Mouse (Mus musculus): ENCODE measurements around the gene Mier3. TPM values are rescaled to one million over a fixed set of nuclear protein-coding genes. Genes with fewer than 3 reads are reported as not detected.

The Mier3 gene
- 10.6 and 12.0 TPM in 2 replicates for polyA plus RNA-seq (2015; fragmentation: Nextera tagmentation; extraction: Ambion mirVana)

DNA sequence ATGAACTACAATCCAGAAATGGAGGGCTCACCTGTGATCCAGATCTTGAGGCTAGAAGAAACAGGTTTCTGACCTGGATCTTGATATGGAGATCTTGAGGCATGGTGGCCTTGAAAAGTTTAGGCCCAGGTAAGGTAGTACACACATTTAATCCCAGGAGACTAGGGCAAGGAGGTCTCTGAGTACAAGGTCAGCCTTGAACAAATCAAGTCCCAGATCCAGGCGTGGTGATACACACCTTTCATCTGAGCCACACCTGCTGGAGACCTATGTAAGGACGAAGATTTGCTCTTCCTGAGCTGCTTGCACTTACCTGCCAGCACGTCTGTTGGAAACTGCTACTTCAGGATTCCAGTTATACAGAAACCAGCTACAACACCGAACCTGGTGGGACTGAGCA, at the start of gene Mier3:
Gene Mier3 (plus strand): TSS at position 301 of the 400 bp plus-strand sequence.
- Histone ChIP-seq H3K9me3 (ENCODE audit: control insufficient read depth, low read length) (no peaks in the 10 kb centered on the region), H3K27me3 (ENCODE audit: control insufficient read depth, insufficient read depth, low read length) (no peaks in the 10 kb centered on the region), H3K27ac (replicated peaks) (no peak within 1 kb of the TSS), H3K36me3 (ENCODE audit: control insufficient read depth, insufficient read depth, low read length) (no peaks in the 10 kb centered on the region), H3K4me3 (ENCODE audit: low read depth, low read length) (no peak within 1 kb of the TSS), H3K4me2 (replicated peaks; ENCODE audit: low read depth) (no peak within 1 kb of the TSS), H3K4me1 (replicated peaks; ENCODE audit: control insufficient read depth, insufficient read depth) (no peaks in the 10 kb centered on the region), H3K9ac (ENCODE audit: low read length) (no peak within 1 kb of the TSS)
- 74% methylated on average over 4 of the region's 4 CpGs for WGBS
- DNase-seq (ENCODE audit: low spot score), result no peak
- ATAC-seq (ENCODE audit: low FRiP score, low TSS enrichment), result no peak
- TF ChIP-seq EP300 (optimal IDR thresholded peaks at IDR 0.05) (no peak), CTCF (IDR thresholded peaks at IDR 0.05; ENCODE audit: low read depth) (no peak)

DNA sequence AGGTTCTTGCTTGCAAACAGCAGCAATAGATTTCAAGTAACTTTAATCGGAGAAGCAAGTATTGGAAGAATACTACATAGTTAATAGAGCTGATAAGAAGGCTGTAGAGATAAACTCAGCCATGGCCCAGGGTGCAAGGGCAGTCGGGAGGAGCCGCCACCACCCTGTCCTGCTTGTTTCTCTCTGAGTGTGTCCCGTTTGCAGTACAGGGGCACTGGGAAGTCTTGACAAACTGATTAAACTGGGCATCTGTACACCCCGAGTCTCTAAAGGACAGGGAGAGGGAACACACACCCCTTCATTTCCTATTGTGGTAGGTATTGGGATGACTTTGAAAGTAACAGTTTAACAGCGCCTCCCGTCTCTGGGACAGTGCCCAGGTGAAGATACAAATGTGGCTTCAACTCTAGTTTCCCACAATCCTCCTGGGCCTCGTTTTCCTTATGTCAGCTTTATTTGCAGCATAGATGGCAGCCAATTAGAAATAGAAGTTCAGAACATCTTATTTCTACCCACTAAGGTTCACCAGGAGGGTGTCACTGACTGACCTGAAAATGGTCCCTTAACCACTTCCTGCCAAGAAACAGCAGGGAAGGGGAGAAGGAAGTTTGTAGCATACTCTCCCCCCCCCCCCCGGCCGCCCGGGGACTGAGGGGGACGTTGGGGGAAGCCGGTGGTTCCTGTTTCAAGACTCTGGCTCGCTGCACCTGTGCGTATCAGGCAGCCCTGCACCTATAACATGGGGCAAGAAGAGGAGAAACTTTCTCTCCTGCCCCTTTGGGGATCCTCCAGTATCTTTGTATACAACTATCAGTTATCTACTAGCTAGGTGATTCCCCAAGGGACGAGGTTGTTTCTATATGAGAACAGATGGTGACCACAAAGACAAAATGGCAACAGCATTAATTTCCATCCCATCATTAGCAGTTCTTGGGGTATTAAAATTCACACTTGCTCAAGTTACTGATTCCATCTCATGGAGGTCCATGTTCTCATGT, 46.3 kb upstream of the Mier3 start:
- no peaks in the 10 kb centered on the region for H3K27me3 ChIP-seq (ENCODE audit: control insufficient read depth, insufficient read depth, low read length)
- no peak for TF ChIP-seq CTCF (IDR thresholded peaks at IDR 0.05; ENCODE audit: low read depth)
- TF ChIP-seq EP300 (optimal IDR thresholded peaks at IDR 0.05), result no peak
- no peak overlapping the region for H3K27ac ChIP-seq (replicated peaks)
- H3K4me3 ChIP-seq (ENCODE audit: low read depth, low read length), result no peak overlapping the region
- no peak overlapping the region for H3K4me2 ChIP-seq (replicated peaks; ENCODE audit: low read depth)
- H3K9me3 ChIP-seq (ENCODE audit: control insufficient read depth, low read length), result no peaks in the 10 kb centered on the region
- DNase-seq (ENCODE audit: low spot score), result no peak
- 78% methylated on average over 16 of the region's 16 CpGs for WGBS
- H3K36me3 ChIP-seq (ENCODE audit: control insufficient read depth, insufficient read depth, low read length), result no peaks in the 10 kb centered on the region
- no peaks in the 10 kb centered on the region for H3K4me1 ChIP-seq (replicated peaks; ENCODE audit: control insufficient read depth, insufficient read depth)
- ATAC-seq (ENCODE audit: low FRiP score, low TSS enrichment), result no peak
- no peak overlapping the region for H3K9ac ChIP-seq (ENCODE audit: low read length)

DNA sequence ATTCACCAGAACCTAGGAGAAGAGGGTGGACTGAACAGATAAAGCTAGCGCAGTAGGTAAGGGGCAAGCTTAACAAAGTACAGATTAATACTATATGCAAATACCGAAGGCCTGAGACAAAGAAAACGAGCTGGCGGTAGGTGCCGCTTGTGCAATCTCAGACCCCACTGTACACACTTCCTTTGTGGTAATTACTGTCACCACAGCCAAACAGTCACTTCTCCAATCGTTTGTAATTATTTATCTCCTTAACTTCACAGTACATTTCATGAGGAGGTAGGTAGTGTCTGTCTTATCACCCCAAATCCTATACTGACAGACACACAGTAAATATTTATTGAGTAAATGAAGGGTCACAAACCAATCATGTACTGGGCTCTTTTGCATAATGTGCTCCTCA, 40.5 kb upstream of the Mier3 start:
- WGBS, result 75% methylated on average over 6 of the region's 6 CpGs
- no peak for DNase-seq (ENCODE audit: low spot score)

DNA sequence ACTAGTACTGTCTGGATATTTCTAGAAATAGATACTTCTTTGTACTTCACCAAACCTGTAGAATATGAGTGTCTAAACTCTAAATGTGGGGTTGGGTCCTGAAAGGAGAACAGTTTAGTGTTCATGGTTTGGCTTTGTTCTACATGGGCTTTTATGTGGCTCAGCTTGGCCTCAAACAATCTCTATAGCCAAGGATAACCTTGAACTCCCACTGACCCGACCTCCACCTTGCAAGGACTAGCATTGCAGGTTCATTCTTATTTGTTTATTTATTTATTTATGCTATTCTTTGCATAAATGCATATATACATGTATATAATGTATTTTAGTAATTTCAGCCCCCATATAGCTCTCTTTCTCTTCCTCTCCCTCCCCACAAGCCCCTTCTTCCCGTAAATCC, 37.1 kb upstream of the Mier3 start:
- Histone ChIP-seq H3K9ac (ENCODE audit: low read length) (no peak overlapping the region), H3K27ac (replicated peaks) (no peak overlapping the region), H3K27me3 (ENCODE audit: control insufficient read depth, insufficient read depth, low read length) (no peaks in the 10 kb centered on the region), H3K4me2 (replicated peaks; ENCODE audit: low read depth) (no peak overlapping the region), H3K9me3 (ENCODE audit: control insufficient read depth, low read length) (no peaks in the 10 kb centered on the region), H3K36me3 (ENCODE audit: control insufficient read depth, insufficient read depth, low read length) (no peaks in the 10 kb centered on the region), H3K4me1 (replicated peaks; ENCODE audit: control insufficient read depth, insufficient read depth) (no peaks in the 10 kb centered on the region), H3K4me3 (ENCODE audit: low read depth, low read length) (no peak overlapping the region)
- no peak for ATAC-seq (ENCODE audit: low FRiP score, low TSS enrichment)
- no peak for DNase-seq (ENCODE audit: low spot score)
- 69% methylated on average over 2 of the region's 2 CpGs for WGBS
- no peak for TF ChIP-seq EP300 (optimal IDR thresholded peaks at IDR 0.05)

More for the DNA sequence above, 40.5 kb upstream of the Mier3 start:
- Histone ChIP-seq H3K36me3 (ENCODE audit: control insufficient read depth, insufficient read depth, low read length) (no peaks in the 10 kb centered on the region), H3K4me1 (replicated peaks; ENCODE audit: control insufficient read depth, insufficient read depth) (no peaks in the 10 kb centered on the region), H3K9ac (ENCODE audit: low read length) (no peak overlapping the region), H3K4me3 (ENCODE audit: low read depth, low read length) (no peak overlapping the region), H3K9me3 (ENCODE audit: control insufficient read depth, low read length) (no peaks in the 10 kb centered on the region), H3K27ac (replicated peaks) (no peak overlapping the region), H3K4me2 (replicated peaks; ENCODE audit: low read depth) (no peak overlapping the region), H3K27me3 (ENCODE audit: control insufficient read depth, insufficient read depth, low read length) (no peaks in the 10 kb centered on the region)
- TF ChIP-seq EP300 (optimal IDR thresholded peaks at IDR 0.05), result no peak
- no peak for ATAC-seq (ENCODE audit: low FRiP score, low TSS enrichment)

DNA sequence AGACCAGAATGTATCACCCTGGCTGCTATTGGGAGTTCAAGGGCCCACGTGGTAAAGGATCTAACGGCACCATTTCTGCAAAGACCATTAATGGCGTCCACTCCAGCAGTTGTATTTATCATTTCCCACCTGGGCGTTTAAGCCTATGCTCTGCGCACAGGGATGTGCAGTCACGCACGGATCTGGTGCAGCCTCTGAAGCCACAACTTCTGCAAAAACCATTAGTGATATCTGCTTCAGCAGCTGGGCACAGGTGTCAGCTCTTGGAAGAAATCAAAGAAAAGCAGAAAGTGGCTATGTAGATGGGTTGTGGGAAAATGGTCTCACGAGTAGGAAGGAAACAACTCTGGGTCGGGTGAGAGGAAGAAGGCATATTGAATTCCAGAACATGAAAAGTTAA, 34.6 kb upstream of the Mier3 start:
- no peaks in the 10 kb centered on the region for H3K36me3 ChIP-seq (ENCODE audit: control insufficient read depth, insufficient read depth, low read length)
- no peak overlapping the region for H3K27ac ChIP-seq (replicated peaks)
- H3K27me3 ChIP-seq (ENCODE audit: control insufficient read depth, insufficient read depth, low read length), result no peaks in the 10 kb centered on the region
- H3K4me3 ChIP-seq (ENCODE audit: low read depth, low read length), result no peak overlapping the region
- no peaks in the 10 kb centered on the region for H3K4me1 ChIP-seq (replicated peaks; ENCODE audit: control insufficient read depth, insufficient read depth)
- no peak overlapping the region for H3K4me2 ChIP-seq (replicated peaks; ENCODE audit: low read depth)
- no peaks in the 10 kb centered on the region for H3K9me3 ChIP-seq (ENCODE audit: control insufficient read depth, low read length)
- 61% methylated on average over 9 of the region's 9 CpGs for WGBS
- ATAC-seq (ENCODE audit: low FRiP score, low TSS enrichment) (no peak), DNase-seq (ENCODE audit: low spot score) (no peak)
- no peak for TF ChIP-seq CTCF (IDR thresholded peaks at IDR 0.05; ENCODE audit: low read depth)
- no peak overlapping the region for H3K9ac ChIP-seq (ENCODE audit: low read length)

DNA sequence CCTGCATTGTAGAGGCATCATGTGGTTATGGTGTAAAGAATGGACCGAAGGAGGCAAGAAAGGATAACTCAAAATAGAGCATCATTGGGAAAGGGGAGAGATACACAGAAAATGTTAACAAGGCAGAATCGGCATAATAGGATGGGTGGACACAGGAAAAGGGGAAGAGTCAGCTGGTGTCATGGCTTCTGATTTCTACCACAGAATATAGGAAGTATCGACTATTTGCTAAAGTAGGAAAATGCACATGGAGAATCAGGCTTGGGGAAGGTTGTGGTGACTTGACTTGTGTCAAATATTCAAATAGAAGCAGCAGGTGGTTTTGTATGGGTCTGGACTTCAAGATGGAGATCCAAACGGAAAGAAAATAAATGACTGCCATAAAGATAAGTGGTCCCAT, 33.5 kb upstream of the Mier3 start:
- 84% methylated on average over 4 of the region's 4 CpGs for WGBS

More for the DNA sequence above, 33.5 kb upstream of the Mier3 start:
- Histone ChIP-seq H3K27me3 (ENCODE audit: control insufficient read depth, insufficient read depth, low read length) (no peaks in the 10 kb centered on the region), H3K4me1 (replicated peaks; ENCODE audit: control insufficient read depth, insufficient read depth) (no peaks in the 10 kb centered on the region), H3K9ac (ENCODE audit: low read length) (no peak overlapping the region), H3K36me3 (ENCODE audit: control insufficient read depth, insufficient read depth, low read length) (no peaks in the 10 kb centered on the region), H3K4me3 (ENCODE audit: low read depth, low read length) (no peak overlapping the region), H3K4me2 (replicated peaks; ENCODE audit: low read depth) (no peak overlapping the region), H3K9me3 (ENCODE audit: control insufficient read depth, low read length) (no peaks in the 10 kb centered on the region), H3K27ac (replicated peaks) (no peak overlapping the region)
- TF ChIP-seq EP300 (optimal IDR thresholded peaks at IDR 0.05), result no peak
- ATAC-seq (ENCODE audit: low FRiP score, low TSS enrichment) (no peak), DNase-seq (ENCODE audit: low spot score) (no peak)

Data from stomach, postnatal 0 days (tissue).